Mouse (Mus musculus) ES-E14 (cell line): Measurements from ENCODE around the gene Supt3.

Experiments
- CHD2 ChIP-seq: IDR thresholded peaks from 2 replicates; pipeline ENCODE4 v1.6.1; 2014; ENCODE audit warnings: mild to moderate bottlenecking, low read depth, low read length, inconsistent platforms
- HCFC1 ChIP-seq: IDR thresholded peaks from 2 replicates; pipeline ENCODE4 v1.6.1; 2012; ENCODE audit warnings: low read length, inconsistent platforms, borderline replicate concordance; ENCODE audit not compliant: insufficient read depth
- MAFK ChIP-seq: IDR thresholded peaks from 2 replicates; pipeline ENCODE4 v1.6.1; 2014; ENCODE audit warnings: mild to moderate bottlenecking, low read depth, low read length, inconsistent platforms; ENCODE audit not compliant: insufficient read depth
- ZC3H11A ChIP-seq: IDR thresholded peaks from 2 replicates; pipeline ENCODE4 v1.6.1; 2012; ENCODE audit warnings: low read depth, mild to moderate bottlenecking, inconsistent platforms, low read length, borderline replicate concordance

DNA sequence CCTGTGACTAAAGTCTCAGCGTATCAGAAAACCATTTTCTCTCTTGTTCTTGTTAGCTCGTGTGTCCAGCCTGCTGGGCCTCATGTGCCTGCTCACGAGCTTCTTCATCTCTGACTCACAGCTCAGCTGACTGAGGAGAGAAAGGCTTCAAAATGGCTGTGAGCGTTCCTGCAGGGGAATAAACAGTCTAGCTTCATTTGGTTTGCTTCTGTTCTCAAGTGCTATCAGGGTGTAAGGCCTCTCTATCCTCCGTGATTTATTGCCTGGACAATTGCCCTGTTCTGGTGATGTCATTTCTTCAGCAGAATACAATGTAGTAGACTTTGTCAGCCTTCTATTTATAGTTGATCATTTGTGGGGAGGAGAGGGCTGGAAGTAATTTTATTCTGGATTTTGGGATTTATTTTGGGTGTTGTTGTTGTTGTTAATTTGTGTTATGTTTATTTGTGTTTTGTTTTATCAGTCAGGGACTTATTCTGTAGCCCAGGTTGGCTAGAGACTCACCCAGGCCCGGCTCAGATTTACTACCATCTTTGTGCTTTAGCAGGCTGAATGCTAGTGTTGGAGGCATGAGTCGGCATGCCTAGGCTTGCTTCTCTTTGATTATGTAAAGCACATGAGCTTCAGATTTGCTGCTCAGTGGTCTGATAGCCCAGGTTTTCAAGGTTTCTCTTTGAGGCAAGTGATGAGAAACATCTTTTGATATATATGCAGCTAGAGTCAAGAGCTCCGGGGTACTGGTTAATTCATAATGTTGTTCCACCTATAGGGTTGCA lies 243.4 kb downstream of the Supt3 start:
- no peak for TF ChIP-seq HCFC1
- no peak for TF ChIP-seq ZC3H11A
- no peak for TF ChIP-seq CHD2
- TF ChIP-seq MAFK = no peak
